Mouse (Mus musculus): ENCODE measurements at regions not wholly inside any gene's neighbourhood (a gene's known extent, or its start where the extent isn't known, plus 50 kb on each side); places are given as distances from the start of the nearest gene placed in this dataset.

DNA sequence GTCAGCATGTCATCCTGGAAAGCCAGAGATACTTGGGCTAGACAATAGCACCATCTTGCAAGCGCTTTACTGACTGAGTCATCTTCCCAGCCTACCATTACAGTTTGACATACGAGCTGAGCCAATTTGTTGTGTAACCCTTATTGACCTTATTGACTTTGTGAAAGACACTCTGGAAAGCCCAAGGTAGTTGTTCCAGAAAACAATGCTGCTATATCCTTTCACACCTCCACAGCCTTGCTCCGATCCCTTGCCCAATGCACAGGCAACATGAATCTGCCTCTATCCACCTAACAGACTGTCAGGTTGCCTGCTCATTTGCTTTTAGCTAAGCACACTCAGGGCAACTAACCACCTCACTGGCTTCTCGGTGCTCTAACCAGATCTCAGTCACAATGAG is 322.8 kb downstream of the Icos start:
- TF ChIP-seq GATA1 (IDR thresholded peaks at IDR 0.05; ENCODE audit: borderline replicate concordance, low read length) (no peak), FLI1 (IDR thresholded peaks at IDR 0.05; ENCODE audit: low read length) (no peak)

Data from megakaryocyte, embryonic 14.5 days (primary cell).